Mouse (Mus musculus) small intestine, adult 2 months (tissue): ENCODE results near the gene Galr3.

ENCODE experiments used
- CTCF ChIP-seq: fragments of 200-500 bp; IDR thresholded peaks from 2 replicates; pipeline ENCODE4 v1.5.1; 2012; ENCODE audit warnings: low read depth, mild to moderate bottlenecking, control low read depth, inconsistent platforms, low read length, moderate library complexity, mixed read lengths; ENCODE audit not compliant: insufficient replicate concordance, insufficient read length; ENCODE audit errors: extremely low read depth
- POLR2A ChIP-seq: fragments of 200-500 bp; IDR thresholded peaks from 2 replicates; pipeline ENCODE4 v1.6.1; 2012; ENCODE audit warnings: low read depth, mild to moderate bottlenecking, control low read depth, inconsistent platforms, low read length, moderate library complexity

GRCm38 (mm10) chr15:79022671-79023230, 18.9 kb upstream of the Galr3 start:
- TF ChIP-seq CTCF (no peak), POLR2A (no peak)
